Mouse (Mus musculus) mesoderm, embryonic 11.5 days (tissue): Measurements from ENCODE around the gene Prcc.

Source experiments
- DNase-seq: peaks from one replicate; pipeline ENCODE4 v3.0.0-alpha.2; 2012; ENCODE audit warnings: low read depth, low spot score

The Prcc gene

DNA sequence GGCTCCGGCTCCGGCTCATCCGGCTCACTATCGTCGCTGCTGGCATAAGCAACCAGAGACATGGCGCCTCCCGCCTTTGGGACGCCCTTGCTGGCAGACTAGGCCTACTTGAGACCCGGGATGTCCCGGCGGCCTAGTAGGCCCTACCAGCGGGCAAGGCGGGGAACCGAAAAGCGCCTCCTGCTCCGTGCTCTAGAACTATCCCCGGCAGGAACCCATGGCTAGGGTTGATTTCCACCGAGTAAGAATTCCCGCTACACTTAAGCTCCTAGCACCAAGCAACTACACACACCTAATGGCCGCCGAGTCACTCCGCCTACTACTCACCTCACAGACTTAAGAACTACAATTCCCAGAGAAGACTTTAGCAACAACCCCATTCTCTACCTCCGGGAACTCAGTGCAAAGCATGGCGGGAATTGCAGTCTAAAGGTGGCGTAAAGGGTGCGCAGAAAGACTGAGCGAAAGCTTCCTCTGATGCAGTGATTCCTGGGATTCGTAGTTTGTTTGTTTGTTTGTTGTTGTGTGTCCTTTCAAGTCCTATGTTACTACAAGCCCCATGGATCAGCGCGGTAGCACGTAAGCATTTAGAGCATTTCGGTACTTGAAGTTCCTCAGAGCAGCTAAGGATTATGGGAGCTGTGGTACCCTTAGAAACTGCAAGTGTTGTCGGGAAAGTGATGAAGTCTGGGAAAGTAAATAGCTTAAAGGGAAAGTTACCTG, at the start of gene Prcc:
Gene Prcc, minus strand, starts transcription at position 328 of the 723 bp plus-strand sequence.
- peak; percentile 97 for DNase-seq

DNA sequence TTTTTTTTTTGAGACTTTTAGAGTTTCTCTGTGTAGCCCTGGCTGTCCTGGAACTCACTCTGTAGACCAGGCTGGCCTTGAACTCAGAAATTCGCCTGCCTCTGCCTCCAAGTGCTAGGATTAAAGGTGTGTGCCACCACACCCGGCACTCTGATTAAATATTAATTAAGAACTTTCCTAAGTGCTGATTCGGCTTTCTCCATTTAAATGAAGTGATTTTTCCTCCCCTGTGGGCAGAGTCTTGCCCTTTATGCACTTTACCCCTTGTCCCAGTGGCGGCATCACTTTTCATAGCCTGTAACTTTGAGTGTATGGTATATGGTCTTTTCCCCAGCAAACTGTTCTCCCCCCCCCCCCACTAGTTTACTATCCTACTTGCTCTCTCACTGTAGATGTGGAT, 49.8 kb upstream of the Prcc start:
- DNase-seq, result no peak

DNA sequence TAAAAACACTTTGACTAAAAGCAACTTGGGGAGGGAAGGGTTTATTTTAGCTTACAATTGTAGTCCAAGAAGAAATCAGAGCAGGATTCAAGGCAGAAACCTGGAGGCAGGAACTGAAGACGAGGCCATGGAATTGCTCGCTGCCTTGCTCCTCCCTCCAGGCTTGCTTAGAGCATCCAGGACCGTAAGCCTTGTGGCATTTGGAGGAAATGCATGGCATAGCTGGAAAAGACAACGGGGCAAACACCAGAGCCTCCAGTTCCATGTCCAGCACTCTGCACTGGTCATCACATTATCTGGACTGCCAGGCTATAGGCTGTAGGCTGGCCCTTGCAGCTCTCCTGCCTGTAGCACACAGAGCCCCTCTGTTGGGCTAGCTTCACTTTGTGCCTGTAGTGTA, 49.1 kb upstream of the Prcc start:
- no peak for DNase-seq

DNA sequence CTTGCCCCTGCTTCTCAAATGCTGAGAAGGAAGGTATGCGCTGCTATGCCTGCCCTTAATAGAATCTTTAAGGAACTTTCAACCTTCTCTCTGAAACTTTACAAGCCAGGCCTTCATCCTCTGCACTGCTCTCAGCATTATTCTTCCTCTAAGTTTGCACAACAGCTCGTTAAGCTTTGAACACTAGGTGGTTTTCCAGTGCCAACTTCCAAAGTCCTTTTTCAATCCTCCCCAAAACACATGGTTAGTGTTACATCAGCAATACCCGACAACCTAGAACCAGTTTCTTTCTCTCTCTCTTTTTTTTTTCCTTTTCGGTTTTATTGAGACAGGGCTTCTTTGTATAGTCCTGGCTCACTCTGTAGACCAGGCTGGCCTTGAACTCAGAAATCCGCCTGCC, 48.6 kb upstream of the Prcc start:
- DNase-seq, result no peak

DNA sequence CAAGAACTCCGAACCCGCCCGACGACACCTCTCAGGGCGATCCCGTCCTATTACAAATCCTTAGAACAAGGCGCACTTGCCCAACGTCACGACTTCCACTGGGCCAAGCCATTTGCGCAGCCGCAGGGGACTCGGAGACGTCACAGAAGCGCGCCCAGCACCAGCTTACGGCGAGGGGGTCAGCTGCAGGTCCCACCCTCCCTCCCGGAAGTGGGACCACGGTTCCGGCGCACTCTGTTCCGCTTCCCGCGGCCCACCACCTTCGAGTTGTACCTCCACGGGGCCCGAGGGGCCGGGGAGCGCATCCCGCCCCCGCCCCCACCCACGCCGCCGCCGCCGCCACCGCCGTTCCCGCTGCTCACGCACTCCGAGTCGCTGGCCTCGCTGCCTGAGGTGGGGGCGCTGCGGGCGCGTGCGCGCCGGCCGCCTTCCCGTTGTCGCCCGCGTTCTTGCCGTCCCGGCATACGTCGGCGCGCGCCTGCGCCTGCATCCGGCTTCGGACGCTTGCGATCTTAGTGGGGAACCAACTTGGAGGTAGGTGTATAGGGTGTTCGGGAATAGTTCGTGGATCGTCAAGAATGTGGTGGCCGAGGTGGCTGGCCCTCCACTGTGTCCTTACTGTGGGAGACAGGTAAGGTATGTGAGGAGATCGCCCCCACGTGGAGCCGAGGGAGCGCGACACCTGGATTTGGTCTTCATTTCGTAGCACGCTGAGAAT, 44.8 kb upstream of the Prcc start, which contains the start of the genes Isg20l2 and Rrnad1:
Gene Isg20l2, plus strand, starts transcription at position 237 of the 718 bp plus-strand sequence.
Gene Rrnad1, minus strand, starts transcription at position 640 of the 718 bp plus-strand sequence.
- peak; percentile 98 for DNase-seq

DNA sequence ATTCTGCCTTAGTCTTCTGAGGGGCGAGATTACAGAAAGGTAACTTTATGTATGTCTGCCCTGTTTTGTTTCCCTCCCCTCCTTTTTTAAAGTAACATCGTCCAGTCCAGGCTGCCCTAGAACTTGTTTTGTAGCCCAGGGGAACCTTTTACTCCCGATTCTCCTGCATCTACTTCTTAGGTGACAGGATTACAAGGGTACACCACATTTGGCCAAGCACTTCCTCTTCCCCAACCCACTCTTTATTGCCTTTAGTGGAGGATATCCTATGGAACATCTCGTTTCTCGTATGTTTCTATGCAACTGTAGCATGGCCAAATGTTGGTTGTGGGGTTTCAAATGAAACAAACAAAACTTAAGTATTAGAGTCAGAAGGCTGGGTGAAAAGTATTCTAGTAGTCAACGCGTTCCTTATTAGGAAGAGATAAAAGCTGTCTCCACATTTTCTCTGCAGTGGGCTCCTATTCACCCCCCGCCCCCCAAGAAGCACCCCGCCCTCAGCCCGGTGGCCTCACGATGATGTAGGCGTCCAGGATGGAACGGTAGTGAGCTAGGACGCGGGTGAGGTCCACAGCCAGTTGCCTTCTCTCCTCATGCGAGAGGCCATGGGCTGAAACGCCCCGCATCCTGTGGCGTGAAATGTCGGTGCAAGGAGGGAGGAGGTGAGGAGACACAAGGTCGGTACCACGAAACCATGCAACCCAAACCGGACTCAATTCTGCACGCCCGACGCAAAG, 44.1 kb upstream of the Prcc start:
- DNase-seq, result no peak

DNA sequence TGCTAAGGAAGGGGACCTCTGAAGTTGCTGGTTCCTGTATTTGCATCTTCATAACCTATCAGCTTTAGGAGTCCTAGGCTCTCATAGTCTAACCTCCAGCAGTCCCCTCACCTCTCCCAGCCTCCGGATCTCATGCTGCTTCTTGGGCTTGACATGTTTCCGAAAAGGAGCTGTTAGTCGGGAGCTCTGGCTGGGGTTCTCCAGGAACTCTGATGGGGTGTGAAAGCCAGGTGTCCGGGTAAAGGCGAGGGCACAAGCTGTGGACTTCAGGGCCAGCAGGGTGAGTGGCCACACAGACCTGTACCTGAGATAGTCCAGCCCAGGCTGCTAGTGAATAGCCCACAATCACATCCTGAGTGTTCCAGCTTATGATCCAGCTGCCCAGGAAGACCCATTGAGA, 42.0 kb upstream of the Prcc start:
- DNase-seq, result no peak

DNA sequence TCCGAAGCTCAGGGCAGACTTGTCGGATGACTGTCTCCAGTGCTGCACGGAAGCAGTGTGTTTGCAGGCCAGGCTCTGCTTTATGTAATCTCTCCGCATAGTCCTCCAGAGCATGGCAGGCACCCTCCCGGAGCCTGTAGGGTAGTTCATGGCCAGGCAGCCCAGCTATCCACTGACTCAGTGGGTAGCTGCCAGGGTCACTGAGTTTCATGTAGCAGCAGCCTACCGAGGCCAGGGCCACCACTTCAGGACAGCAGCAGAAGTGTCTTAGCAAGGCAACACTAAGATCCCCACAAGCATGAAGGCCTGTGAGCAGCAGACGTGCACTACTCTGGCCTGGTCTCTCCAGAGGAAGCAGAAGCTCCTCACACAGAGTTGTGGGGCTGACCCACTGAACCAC, 39.6 kb upstream of the Prcc start:
- no peak for DNase-seq

DNA sequence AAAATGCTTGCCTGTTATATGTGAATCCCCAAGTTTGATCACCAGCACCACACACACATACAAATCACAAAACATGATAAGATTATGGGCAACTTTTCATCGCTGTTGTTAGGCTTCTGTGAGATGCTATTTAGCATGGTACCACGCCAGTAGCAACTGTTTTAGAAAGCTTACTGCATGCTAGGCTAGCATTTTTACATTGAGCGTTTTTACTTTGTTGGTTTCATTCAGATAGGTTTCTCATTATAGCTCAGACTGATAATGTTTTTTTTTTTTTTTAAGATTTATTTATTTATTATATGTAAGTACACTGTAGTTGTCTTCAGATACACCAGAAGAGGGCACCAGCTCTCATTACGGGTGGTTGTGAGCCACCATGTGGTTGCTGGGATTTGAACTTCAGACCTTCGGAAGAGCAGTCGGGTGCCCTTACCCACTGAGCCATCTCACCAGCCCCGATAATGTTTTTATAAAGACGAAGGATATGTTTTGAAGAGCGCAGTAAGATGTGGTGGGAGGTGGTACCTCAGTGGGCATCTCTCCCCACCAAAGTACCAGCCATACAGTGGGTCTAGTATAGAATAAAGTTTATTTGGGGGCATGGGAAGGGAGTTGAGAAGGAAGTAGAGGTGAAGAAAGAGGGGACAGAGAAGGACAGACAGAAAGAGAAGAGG, 35.0 kb upstream of the Prcc start:
- DNase-seq, result no peak

DNA sequence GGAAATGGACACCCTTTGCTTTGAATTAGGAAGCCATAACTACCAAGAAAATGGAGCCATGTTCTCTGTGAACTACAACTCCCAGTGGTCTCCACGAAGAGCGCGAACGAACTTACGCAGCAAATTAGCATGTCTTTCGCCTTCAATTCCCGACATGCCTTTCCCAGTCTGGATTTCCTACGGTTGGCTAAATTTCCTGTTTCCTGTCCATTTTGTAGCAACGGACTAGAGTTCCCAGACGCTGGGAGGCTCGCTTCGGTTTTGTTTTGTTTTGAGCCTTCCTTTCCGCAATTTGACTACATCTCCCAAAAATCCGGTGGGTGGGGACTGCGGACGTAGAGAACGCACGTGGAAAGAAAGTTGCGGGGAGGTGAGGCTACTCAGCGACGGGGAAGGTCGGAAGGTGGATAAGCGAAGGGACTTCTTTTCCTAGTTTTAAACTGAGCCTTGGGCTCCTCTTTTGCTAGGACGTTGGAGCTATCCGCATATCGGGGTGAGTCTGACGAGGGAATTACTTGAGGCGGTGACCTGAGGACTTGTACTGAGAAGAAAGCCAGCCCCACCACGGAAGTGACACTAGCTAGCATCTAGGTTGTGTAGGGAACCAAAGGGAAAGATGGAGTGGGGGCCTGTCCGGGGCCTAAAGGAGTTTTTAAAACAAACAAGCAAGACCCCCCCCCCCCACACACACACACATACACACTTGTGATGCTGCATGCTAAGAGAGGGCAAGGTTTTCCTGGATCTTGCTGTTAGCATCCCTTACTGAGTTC, 34.1 kb upstream of the Prcc start, which contains the start of gene Mrpl24:
Gene Mrpl24, plus strand, starts transcription at position 171 of the 773 bp plus-strand sequence.
- peak; percentile 88 for DNase-seq

DNA sequence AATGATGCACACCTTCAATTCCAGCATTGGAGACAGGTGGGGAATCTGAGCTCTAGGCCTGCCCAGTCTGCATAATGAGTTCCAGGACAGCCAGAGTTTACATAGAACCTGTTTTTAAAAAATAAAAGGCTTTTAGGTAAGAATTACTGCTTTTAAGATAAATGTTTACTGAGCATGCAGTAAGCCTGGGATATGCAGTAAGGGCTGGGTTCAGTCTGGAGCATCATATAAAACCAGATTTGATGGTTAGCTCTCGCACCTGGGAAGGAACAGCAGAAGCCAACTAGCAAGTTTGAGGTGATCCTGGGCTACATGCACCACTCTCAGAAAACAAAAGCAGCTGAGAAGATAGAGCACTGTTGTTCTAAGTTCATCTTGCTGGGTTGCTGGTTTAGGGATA, 33.1 kb upstream of the Prcc start:
- DNase-seq, result no peak

DNA sequence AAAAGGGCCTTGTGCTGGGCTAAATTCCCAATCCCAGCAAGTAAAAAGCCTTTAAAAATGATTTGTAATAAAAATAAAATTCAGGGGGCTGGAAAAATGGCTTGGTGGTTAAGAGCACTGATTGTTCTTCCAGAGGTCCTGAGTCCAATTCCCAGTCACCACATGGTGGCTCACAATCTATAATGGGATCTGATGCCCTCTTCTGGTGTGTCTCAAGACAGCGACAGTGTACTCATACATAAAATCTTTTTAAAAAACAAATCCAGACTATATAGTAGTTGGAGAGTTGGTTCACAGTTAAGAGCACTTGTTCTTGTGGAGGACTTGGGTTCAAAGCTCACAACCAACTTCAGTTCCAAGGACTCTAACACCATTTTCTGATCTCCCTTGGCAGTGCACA, 31.6 kb upstream of the Prcc start:
- DNase-seq, result no peak

DNA sequence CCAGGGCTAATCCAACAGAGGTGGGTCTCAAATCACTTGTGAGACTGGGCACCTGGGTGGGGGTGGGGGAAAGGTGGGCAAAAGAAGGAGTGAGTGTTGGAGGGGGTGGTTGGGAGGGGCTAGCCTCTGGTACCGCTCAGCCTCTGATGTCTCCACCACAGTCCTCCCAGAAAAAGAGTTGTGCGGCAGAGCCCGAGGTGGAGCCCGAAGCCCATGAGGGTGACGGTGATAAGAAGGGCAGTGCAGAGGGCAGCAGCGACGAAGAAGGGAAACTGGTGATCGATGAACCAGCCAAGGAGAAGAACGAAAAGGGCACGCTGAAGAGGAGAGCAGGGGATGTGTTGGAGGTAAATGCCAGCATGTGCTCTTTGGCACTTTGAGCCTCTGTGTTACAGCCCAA, 28.5 kb upstream of the Prcc start:
- no peak for DNase-seq

DNA sequence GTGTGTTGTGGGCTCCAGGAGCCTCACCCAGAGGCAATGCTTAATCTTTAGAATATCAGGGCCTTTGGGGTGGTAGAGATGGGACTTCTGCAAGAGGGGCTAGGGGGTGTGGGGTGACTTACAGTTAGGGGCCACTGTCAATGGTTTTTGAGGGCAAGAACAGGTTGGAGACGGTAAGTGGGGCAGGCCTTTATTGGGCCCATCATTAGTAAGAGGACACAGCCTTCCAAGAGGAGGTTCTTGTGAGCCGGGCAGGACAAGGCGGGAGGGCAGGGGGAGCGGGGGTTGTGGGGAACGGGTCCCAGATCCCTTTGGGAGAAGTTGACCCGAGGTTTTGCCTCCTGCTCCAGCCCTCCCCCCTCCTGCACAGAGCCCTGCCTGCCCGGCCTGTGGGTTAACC, 28.1 kb upstream of the Prcc start:
- no peak for DNase-seq

DNA sequence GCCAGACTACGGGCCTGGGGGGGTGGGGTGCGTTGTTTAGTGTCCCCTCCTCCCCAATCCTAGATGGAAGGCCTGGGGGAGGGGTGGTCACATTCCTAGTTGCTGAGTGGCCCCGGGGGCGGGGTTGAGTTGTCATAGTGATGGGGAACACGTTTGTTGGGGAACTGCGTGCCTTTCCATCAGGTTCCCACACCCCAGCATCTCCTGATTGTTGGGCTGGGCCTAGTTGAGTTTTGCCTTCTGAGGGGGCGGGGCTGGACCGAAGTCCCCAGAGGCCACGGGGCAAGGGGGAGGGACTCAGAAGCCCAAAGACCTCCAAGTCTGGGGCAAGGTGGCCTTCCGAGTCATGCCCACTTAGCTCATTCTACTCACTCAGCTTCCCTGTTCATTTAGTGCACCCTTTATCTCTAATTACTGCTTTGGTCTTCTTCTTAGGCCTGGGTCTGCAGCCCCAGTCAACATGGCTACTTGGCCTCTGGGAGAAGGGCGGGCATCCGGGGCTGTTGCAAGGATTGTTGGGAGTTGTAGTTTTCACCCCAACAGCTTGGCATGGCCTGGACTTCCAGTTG, 25.2 kb upstream of the Prcc start:
- peak; percentile 83 for DNase-seq

DNA sequence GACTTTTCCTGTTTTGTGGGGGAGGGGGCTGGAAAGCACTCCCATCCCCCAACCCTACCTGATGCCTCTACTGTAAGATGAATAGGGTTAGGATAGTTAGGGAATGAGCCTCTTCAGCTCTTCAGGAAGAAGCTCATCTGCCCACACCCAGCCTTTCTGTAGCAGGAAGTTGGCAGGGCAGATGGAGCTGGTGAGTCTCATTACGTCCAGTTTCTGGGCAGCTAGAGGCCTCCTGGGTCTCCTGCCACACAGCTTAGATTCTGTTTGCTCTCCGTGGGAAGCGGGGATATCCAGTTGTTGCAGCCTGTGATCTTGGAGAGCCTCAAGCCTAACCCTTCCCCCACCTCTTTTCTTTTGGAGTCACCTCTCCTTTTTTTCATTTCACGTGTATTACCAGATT, 24.5 kb upstream of the Prcc start:
- DNase-seq, result no peak

DNA sequence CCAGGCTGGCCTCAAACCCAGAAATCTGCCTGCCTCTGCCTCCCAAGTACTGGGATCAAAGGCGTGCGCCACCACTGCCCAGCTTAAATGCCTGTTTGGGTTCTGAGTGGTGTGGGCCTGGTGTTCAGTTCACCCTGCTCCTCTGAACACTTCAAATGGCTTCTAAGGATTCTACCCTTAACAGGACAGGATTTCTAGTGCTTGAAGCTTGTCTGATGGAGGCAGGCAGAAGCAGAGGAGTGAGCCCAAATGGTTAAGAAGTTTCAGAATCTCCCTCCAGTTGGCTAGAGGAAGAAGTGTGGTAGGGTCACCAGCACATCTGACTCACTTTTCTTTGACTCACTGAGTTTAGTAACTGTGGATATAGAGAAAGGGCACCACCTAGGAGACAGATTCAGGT, 24.0 kb upstream of the Prcc start:
- no peak for DNase-seq

DNA sequence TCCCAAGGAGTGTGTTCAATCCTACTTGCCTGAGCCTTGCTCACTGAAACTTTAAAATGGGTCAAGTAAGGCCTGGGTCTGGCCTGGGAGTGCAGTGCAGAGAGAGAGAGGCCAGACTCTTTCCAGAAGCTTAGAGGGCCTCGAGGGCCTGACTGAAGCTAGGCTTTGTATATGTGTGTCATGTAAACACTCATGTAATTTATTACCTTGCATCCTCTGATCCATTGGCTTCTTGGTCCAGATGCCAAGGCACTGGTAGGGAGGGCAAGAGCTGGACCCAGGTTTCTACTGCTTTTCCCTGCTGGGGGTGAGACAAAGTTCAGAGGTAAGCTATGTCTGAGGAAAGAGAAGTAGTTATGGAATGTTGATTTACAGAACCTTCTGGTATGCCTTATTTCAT, 22.5 kb upstream of the Prcc start:
- no peak for DNase-seq

DNA sequence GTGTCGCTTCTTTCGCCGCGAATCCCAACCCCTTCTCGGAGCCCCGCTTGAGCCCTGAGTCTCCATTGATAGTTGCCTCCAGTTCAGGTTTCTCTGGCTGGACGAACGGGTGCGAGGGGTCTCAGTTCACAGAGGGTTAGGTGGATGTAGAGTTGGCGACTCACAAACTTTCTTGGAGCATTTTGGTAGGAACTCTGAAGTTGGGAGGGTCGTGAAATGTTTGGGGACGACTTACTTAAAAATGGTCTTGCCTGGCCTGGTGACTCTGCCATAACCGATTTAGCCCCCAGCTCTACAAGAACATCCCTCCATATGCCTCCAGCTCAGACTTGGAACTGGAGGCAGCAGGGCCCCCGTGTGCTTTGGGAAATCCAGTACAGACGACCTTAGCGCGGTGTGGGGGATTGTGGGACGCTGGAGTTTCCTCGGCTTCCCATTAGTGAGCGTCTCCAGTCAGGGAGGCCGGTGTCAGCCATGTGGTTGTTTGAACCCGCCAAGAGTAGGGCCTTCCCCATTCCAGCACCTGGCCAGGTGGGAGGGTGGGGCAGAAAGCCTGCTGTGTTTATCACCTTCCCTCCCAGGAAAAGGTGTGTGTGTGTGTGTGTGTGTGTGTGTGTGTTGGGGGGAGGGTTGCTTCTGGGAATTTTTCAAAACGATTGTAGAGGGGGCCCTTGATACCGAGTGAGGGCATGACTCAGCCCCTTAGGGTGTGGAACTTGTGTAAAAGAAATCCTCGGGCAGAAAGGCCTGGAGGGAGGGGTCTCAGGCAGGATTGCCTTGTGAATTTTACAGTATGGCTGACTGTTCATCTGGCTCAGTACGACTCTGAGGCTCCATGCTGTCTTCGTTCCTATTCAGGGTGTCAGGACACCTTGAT, 21.8 kb upstream of the Prcc start:
- DNase-seq, result no peak

DNA sequence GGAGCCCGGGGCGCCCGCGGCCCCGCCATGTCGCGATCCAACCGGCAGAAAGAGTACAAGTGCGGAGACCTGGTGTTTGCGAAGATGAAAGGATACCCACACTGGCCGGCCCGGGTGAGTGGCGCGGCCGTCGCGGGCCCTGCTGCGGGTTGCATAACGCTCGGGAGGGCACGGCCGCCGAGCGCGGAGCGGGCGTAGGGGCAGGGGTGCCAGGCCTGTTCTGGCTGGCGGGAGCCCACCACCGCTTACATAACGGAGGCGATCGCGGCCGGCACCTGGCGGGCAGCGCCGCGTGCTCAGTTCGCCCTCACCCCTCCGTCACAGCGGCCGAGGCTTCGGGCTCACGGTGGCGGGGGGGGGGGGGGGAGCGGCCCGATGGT, 21.2 kb upstream of the Prcc start:
- no peak for DNase-seq
